Mouse (Mus musculus): ENCODE results near the gene Gm10392.

DNA sequence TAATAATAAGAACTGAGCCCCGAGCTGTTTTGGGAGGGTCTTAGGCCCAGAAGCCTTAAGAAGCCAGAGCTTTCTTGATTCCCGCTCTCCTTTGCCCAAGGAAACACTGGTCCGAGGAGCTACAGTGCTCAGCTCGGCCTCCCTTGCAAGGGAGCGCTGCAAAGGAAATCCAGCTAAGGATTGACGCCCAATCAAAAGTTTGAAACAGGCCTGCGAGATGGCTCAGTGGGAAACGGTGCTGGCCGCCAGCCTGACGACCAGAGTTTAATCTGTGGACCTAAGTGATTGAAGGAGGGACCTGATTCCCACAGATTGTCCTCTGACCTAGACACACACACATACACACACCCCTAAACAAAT lies 5.2 kb downstream of the Gm10392 start:
- no peak for TF ChIP-seq CTCF (IDR thresholded peaks at IDR 0.05; ENCODE audit: control insufficient read depth, insufficient read depth, low read length)
- no peak for TF ChIP-seq POLR2A (IDR thresholded peaks at IDR 0.05; ENCODE audit: borderline replicate concordance, control insufficient read depth, low read depth, low read length)

All from bone marrow, adult 2 months (tissue).